Mouse (Mus musculus) ES-Bruce4 (cell line): ENCODE results near the gene Cemip2.

Experiments used
- CTCF ChIP-seq: IDR thresholded peaks from one replicate; pipeline ENCODE4 v1.8.1; 2011; ENCODE audit warnings: low read depth, low read length
- POLR2A ChIP-seq: IDR thresholded peaks from one replicate; pipeline ENCODE4 v1.8.1; 2011; ENCODE audit warnings: low read length; ENCODE audit not compliant: insufficient read depth

DNA sequence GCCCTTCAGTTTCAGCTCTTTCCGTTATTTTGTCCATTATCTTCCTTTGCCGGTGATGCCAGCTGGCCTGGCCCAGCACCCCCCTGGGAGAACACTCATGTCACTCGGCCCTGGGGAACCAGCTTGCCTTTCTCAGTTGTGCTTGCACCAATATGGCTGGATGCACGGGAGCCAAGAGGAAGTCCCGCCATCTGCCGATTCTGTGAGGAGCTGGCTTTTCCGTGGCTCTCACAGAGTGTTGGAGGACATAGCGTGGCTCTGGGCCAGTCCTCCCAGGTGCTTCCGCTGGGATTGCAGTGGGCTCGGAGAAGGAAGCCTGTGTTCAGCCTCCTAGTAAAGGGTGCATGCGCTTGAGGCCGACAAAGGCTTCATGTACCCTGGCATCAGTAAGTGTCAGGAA is 36.0 kb upstream of the Cemip2 start:
- TF ChIP-seq CTCF (no peak), POLR2A (no peak)
